Comparison of ENCODE assay signal across 19 mouse cellular contexts in genomic region chr14:31136411-31137280, GRCm38 (mm10). TPM values are rescaled to one million over a fixed set of nuclear protein-coding genes. Genes with fewer than 3 reads are reported as not detected.
DNase-seq lines count a peak whose midpoint lies in the region; ATAC-seq and TF ChIP-seq lines count a peak whose summit lies in the region.
"Had no signal": no experiment of that assay in that cellular context is flagged by ENCODE, and none has a peak within 500 bp of the region (broad histone marks: within the 10 kb centered on the region; RNA-seq: fewer than 3 reads in every experiment).

No protein-coding gene starts in this region.

- peaks cover 14% of the 10 kb centered on the region for H3K4me1 ChIP-seq in intestine, postnatal 0 days (replicated peaks; ENCODE audit: control insufficient read depth, insufficient read depth, low read length)
- H3K4me1 ChIP-seq in intestine, embryonic 15.5 days (replicated peaks), result peaks cover 29% of the 10 kb centered on the region
- peaks cover 35% of the 10 kb centered on the region for H3K4me1 ChIP-seq in lung, embryonic 16.5 days (replicated peaks; ENCODE audit: control insufficient read depth, insufficient read depth, low read length)
- H3K4me1 ChIP-seq in E14TG2a.4 (replicated peaks; ENCODE audit: low read depth, low read length), result peaks cover 92% of the 10 kb centered on the region
- H3K4me1 ChIP-seq in hindbrain, postnatal 0 days (ENCODE audit: insufficient read depth, low read length), result peaks cover 25% of the 10 kb centered on the region

- H3K4me3 ChIP-seq in gastrocnemius, adult 2 months, result no peak overlapping the region
- no peak overlapping the region for H3K4me3 ChIP-seq in intestine, postnatal 0 days (ENCODE audit: low read depth, low read length)
- no peak overlapping the region for H3K4me3 ChIP-seq in intestine, embryonic 15.5 days (replicated peaks)
- H3K4me3 ChIP-seq in lung, embryonic 16.5 days (ENCODE audit: low read length), result no peak overlapping the region
- H3K4me3 ChIP-seq in E14TG2a.4 (replicated peaks; ENCODE audit: low read length), result 0 out of 2 replicates have a peak overlapping the region, but pooled peaks have one; percentile 26
- H3K4me3 ChIP-seq in hindbrain, postnatal 0 days (ENCODE audit: low read length), result no peak overlapping the region
- H3K4me3 ChIP-seq: embryonic facial prominence, embryonic 10.5 days; forebrain, embryonic 12.5 days; hindbrain, embryonic 12.5 days; myocyte had no signal

- 90% methylated on average over 26 of the region's 26 CpGs for WGBS in intestine, postnatal 0 days
- WGBS in intestine, embryonic 15.5 days, result 89% methylated on average over 26 of the region's 26 CpGs
- 82% methylated on average over 26 of the region's 26 CpGs for WGBS in lung, embryonic 16.5 days
- 83% methylated on average over 26 of the region's 26 CpGs for WGBS in hindbrain, postnatal 0 days

- H3K4me2 ChIP-seq in intestine, postnatal 0 days (replicated peaks; ENCODE audit: low read depth), result no peak overlapping the region
- H3K4me2 ChIP-seq in intestine, embryonic 15.5 days (replicated peaks), result no peak overlapping the region
- no peak overlapping the region for H3K4me2 ChIP-seq in lung, embryonic 16.5 days (ENCODE audit: low read depth, low read length)
- no peak overlapping the region for H3K4me2 ChIP-seq in hindbrain, postnatal 0 days (ENCODE audit: low read depth, low read length)
- H3K4me2 ChIP-seq: forebrain, embryonic 12.5 days; hindbrain, embryonic 12.5 days; lung, embryonic 14.5 days had no signal

- no peak for TF ChIP-seq CTCF in gastrocnemius, adult 2 months (IDR thresholded peaks at IDR 0.05)
- no peak for TF ChIP-seq CTCF in intestine, postnatal 0 days (IDR thresholded peaks at IDR 0.05; ENCODE audit: low read depth)
- TF ChIP-seq CTCF in E14TG2a.4 (conservative IDR thresholded peaks at IDR 0.05; ENCODE audit: low read length), result no peak
- TF ChIP-seq CTCF in hindbrain, postnatal 0 days (IDR thresholded peaks at IDR 0.05; ENCODE audit: low read depth), result no peak

- intact Hi-C loops in gastrocnemius, adult 2 months (cut with DNase I), result no loop called here

- H3K36me3 ChIP-seq in intestine, postnatal 0 days (ENCODE audit: control insufficient read depth, insufficient read depth), result peaks cover 32% of the 10 kb centered on the region; the same call in 1 of the 2 replicates
- peaks cover 57% of the 10 kb centered on the region for H3K36me3 ChIP-seq in intestine, embryonic 15.5 days
- H3K36me3 ChIP-seq in lung, embryonic 16.5 days (ENCODE audit: control insufficient read depth, insufficient read depth, low read length), result peaks cover 61% of the 10 kb centered on the region
- H3K36me3 ChIP-seq in E14TG2a.4 (ENCODE audit: insufficient read depth, low read length), result peaks cover 85% of the 10 kb centered on the region
- peaks cover 6% of the 10 kb centered on the region; the same call in 1 of the 2 replicates for H3K36me3 ChIP-seq in hindbrain, postnatal 0 days (ENCODE audit: insufficient read depth, low read length)

- H3K27me3 ChIP-seq in intestine, postnatal 0 days (replicated peaks; ENCODE audit: control insufficient read depth, insufficient read depth, low read length), result no peaks in the 10 kb centered on the region
- H3K27me3 ChIP-seq in intestine, embryonic 15.5 days (replicated peaks), result no peaks in the 10 kb centered on the region
- H3K27me3 ChIP-seq in lung, embryonic 16.5 days (ENCODE audit: control insufficient read depth, insufficient read depth, low read depth, low read length), result no peaks in the 10 kb centered on the region
- H3K27me3 ChIP-seq in E14TG2a.4 (ENCODE audit: insufficient read depth, low read length), result peaks cover 26% of the 10 kb centered on the region
- H3K27me3 ChIP-seq in hindbrain, postnatal 0 days (ENCODE audit: insufficient read depth, low read length), result no peaks in the 10 kb centered on the region
- H3K27me3 ChIP-seq: forebrain, embryonic 12.5 days; hindbrain, embryonic 12.5 days had no signal

- no peak for ATAC-seq in intestine, postnatal 0 days
- ATAC-seq in intestine, embryonic 15.5 days, result no peak
- ATAC-seq in lung, embryonic 16.5 days (ENCODE audit: low read depth), result no peak
- ATAC-seq in hindbrain, postnatal 0 days, result no peak
- ATAC-seq: inflammation-experienced regulatory T-cells, adult 6 months had no signal

- H3K27ac ChIP-seq in gastrocnemius, adult 2 months, result no peak overlapping the region
- 0 out of 2 replicates have a peak overlapping the region, but pooled peaks have one; percentile 41 for H3K27ac ChIP-seq in intestine, postnatal 0 days (ENCODE audit: low read depth, low read length)
- H3K27ac ChIP-seq in intestine, embryonic 15.5 days, result no peak overlapping the region
- H3K27ac ChIP-seq in lung, embryonic 16.5 days (ENCODE audit: low read length), result 0 out of 2 replicates have a peak overlapping the region, but pooled peaks have one; percentile 79
- H3K27ac ChIP-seq in hindbrain, postnatal 0 days, result no peak overlapping the region
- H3K27ac ChIP-seq: embryonic facial prominence, embryonic 10.5 days; hindbrain, embryonic 12.5 days had no signal

- peak; percentile 34 for DNase-seq in gastrocnemius, adult 2 months
- DNase-seq in gastrocnemius, adult 18-20 months (ENCODE audit: low spot score), result no peak
- no peak for DNase-seq in lung, adult 18-20 months
- no peak for DNase-seq in hindbrain, postnatal 0 days (ENCODE audit: low spot score)
- DNase-seq: adrenal gland, postnatal 36 days; lung, embryonic 14.5 days; midbrain, embryonic 14.5 days; right cerebral cortex, adult 18-20 months; thymus, postnatal 14 days had no signal

- no peaks in the 10 kb centered on the region for H3K9me3 ChIP-seq in intestine, postnatal 0 days (ENCODE audit: control insufficient read depth)
- no peaks in the 10 kb centered on the region for H3K9me3 ChIP-seq in intestine, embryonic 15.5 days
- no peaks in the 10 kb centered on the region for H3K9me3 ChIP-seq in lung, embryonic 16.5 days (ENCODE audit: control insufficient read depth, low read length)
- H3K9me3 ChIP-seq in E14TG2a.4 (ENCODE audit: low read length), result no peaks in the 10 kb centered on the region
- no peaks in the 10 kb centered on the region for H3K9me3 ChIP-seq in hindbrain, postnatal 0 days (ENCODE audit: low read length)
- H3K9me3 ChIP-seq: embryonic facial prominence, embryonic 10.5 days; forebrain, embryonic 12.5 days; hindbrain, embryonic 12.5 days had no signal

- H3K9ac ChIP-seq in intestine, postnatal 0 days (ENCODE audit: low read depth, low read length), result no peak overlapping the region
- H3K9ac ChIP-seq in intestine, embryonic 15.5 days, result no peak overlapping the region; the same call in 1 of the 2 replicates
- H3K9ac ChIP-seq in lung, embryonic 16.5 days (ENCODE audit: low read length), result no peak overlapping the region
- no peak overlapping the region for H3K9ac ChIP-seq in hindbrain, postnatal 0 days (replicated peaks; ENCODE audit: low read length)
- H3K9ac ChIP-seq: forebrain, embryonic 12.5 days; hindbrain, embryonic 12.5 days; lung, embryonic 14.5 days had no signal

RNA-seq across cellular contexts. Expression of gene Nt5dc2, which starts 5.8 kb away (rescaled TPM):
- 1 to 10 TPM; 1.2 to 1.7 TPM for total RNA-seq in gastrocnemius, adult 2 months (2021)
- 1 to 10 TPM in 1 of 2 experiments, under 1 TPM in 1; 0.57 to 1.3 TPM for total RNA-seq in gastrocnemius, adult 18-20 months (2021)
- 31.2 and 34.9 TPM in 2 replicates for polyA plus RNA-seq in intestine, postnatal 0 days (2015; fragmentation: Nextera tagmentation; extraction: Ambion mirVana)
- 261 and 315 TPM in 2 replicates for polyA plus RNA-seq in intestine, embryonic 15.5 days (2015; fragmentation: Nextera tagmentation; extraction: Ambion mirVana)
- 379 and 414 TPM in 2 replicates for polyA plus RNA-seq in lung, embryonic 16.5 days (2015; fragmentation: Nextera tagmentation; extraction: Ambion mirVana)
- total RNA-seq in hindbrain, postnatal 0 days (2014; rRNA removed), result 209 and 236 TPM in 2 replicates
- polyA plus RNA-seq in hindbrain, postnatal 0 days (2015; fragmentation: Nextera tagmentation; extraction: Ambion mirVana), result 203 and 204 TPM in 2 replicates
- polyA plus RNA-seq: inflammation-experienced regulatory T-cells, adult 6 months had no signal

RNA-seq across cellular contexts. Expression of gene Smim4, which starts 7.9 kb away (rescaled TPM):
- total RNA-seq in gastrocnemius, adult 2 months (2021), result 10 to 100 TPM; 33.4 to 36.1 TPM
- total RNA-seq in gastrocnemius, adult 18-20 months (2021), result 10 to 100 TPM; 24.6 to 33.8 TPM
- polyA plus RNA-seq in intestine, postnatal 0 days (2015; fragmentation: Nextera tagmentation; extraction: Ambion mirVana), result 127 and 132 TPM in 2 replicates
- 90.1 TPM in 2 replicates for polyA plus RNA-seq in intestine, embryonic 15.5 days (2015; fragmentation: Nextera tagmentation; extraction: Ambion mirVana)
- 79.4 and 82.2 TPM in 2 replicates for polyA plus RNA-seq in lung, embryonic 16.5 days (2015; fragmentation: Nextera tagmentation; extraction: Ambion mirVana)
- total RNA-seq in hindbrain, postnatal 0 days (2014; rRNA removed), result 0.93 and 5.0 TPM in 2 replicates
- 59.5 and 64.8 TPM in 2 replicates for polyA plus RNA-seq in hindbrain, postnatal 0 days (2015; fragmentation: Nextera tagmentation; extraction: Ambion mirVana)

RNA-seq across cellular contexts. Expression of gene Stab1, which starts 31.8 kb away (rescaled TPM):
- 10 to 100 TPM; 14.0 to 16.5 TPM for total RNA-seq in gastrocnemius, adult 2 months (2021)
- total RNA-seq in gastrocnemius, adult 18-20 months (2021), result 10 to 100 TPM in 1 of 2 experiments, 1 to 10 TPM in 1; 9.7 to 16.7 TPM
- polyA plus RNA-seq in intestine, postnatal 0 days (2015; fragmentation: Nextera tagmentation; extraction: Ambion mirVana), result 20.6 and 23.1 TPM in 2 replicates
- polyA plus RNA-seq in intestine, embryonic 15.5 days (2015; fragmentation: Nextera tagmentation; extraction: Ambion mirVana), result 32.3 and 32.5 TPM in 2 replicates
- polyA plus RNA-seq in lung, embryonic 16.5 days (2015; fragmentation: Nextera tagmentation; extraction: Ambion mirVana), result 48.9 and 52.1 TPM in 2 replicates
- total RNA-seq in hindbrain, postnatal 0 days (2014; rRNA removed), result 31.2 and 35.4 TPM in 2 replicates
- 10.5 and 11.5 TPM in 2 replicates for polyA plus RNA-seq in hindbrain, postnatal 0 days (2015; fragmentation: Nextera tagmentation; extraction: Ambion mirVana)
- total RNA-seq: common myeloid progenitor, adult 5-6 weeks had no signal

Comparison
In these comparisons a context has a peak if more than half of its experiments do, and no peak if none do; other contexts are left out.
1. H3K27ac ChIP-seq: peak in intestine, postnatal 0 days (single experiment) and lung, embryonic 16.5 days (single experiment); none in gastrocnemius, adult 2 months (single experiment), intestine, embryonic 15.5 days (single experiment) and hindbrain, postnatal 0 days (single experiment).